Mouse (Mus musculus) T-cell, adult 2 months (primary cell): ENCODE results near the gene Olfr633.
"Not testable (repeated sequence)": the region's sequence is repeated elsewhere in the genome, so short reads cannot be mapped to it uniquely, and the experiment has no call there.

ENCODE experiments used
- DNase-seq: peaks from one replicate; pipeline ENCODE4 v3.0.0; 2022; ENCODE audit warnings: low spot score

Gene Olfr633

DNA sequence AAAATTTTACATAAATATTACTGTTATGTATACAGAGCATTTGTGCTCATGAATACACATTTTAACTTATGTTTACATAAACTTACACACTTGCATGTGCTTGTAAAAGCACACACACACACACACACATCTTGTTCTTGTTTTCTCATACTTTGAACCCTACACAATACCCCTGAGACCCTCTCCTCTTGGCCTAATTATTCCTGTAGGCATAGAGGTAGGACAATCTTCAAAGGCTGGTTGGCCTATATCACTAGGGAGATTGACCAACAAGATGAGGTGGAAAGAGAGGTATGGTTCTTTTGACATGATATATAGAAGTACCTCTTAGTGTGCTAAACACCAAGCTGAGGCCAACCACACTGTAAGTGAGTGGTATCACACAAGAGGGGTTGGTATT is at the start of gene Olfr633:
Gene Olfr633 (plus strand): TSS at position 301 of the 400 bp plus-strand sequence.
- no peak for DNase-seq

DNA sequence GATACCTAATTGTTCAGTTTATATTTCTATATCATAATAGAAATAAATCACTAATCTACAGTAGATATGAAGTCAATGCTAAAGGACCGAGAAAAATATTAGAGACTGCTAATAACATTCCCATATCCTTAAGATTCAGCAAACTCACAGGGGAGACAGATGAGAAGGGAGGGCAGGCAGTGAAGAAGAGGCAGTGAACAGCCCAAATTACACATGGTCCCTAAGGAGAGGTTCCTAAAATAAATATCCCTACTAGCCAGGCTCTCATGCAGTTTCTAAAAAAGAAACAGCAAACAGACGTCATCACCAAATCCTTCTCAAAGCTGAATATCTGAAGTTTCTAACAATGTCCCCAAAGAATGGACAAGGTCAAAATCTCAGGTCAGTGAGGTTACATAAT is 41.0 kb upstream of the Olfr633 start, which contains the start of gene Olfr65:
Gene Olfr65 (plus strand): TSS at position 301 of the 400 bp plus-strand sequence.
- no peak for DNase-seq

DNA sequence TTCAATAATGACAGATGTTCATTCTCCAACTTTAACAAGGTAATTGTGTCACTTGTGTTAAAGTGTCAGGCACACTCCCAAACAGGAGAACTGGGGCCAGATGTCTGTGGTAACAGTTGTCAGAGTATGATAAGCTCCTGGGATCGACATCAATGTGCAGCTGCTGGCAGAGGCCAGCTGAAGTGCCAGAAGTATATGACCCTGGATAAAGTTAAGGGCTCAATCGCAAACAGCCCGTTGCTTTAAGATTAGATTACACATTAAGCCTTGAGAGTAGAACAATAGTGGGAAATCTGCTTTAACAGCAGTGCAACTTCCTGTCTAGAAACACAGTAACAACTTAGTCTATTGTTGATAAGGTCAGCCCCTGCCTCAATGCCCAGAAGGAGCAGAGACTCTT is 34.2 kb upstream of the Olfr633 start:
- no peak for DNase-seq

DNA sequence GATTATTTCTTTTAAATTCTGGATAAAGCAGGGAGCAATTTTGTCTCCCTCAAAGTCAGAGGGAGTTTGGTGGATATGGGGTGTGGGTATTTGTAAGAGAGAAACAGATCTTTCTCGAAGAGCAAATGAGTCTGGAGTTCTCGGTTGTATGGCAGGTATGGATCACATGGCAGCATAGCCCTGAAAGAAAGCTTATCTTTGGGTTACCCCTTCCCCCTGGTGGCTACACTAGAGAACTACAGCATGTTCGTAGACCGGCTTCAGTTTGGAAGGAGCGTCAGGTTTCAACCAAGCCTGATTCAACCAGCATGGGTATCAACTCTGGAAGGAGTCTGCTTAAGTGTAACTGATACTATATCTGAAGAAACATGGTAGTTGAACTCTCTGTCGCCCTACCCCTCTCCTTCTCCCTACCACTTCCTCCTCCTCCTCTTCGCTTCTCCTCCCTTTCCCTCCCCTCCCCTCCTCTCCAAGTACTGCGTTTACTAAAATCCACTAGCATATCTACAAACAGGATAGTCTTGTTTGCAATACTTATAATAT is 31.2 kb upstream of the Olfr633 start:
- no peak for DNase-seq

DNA sequence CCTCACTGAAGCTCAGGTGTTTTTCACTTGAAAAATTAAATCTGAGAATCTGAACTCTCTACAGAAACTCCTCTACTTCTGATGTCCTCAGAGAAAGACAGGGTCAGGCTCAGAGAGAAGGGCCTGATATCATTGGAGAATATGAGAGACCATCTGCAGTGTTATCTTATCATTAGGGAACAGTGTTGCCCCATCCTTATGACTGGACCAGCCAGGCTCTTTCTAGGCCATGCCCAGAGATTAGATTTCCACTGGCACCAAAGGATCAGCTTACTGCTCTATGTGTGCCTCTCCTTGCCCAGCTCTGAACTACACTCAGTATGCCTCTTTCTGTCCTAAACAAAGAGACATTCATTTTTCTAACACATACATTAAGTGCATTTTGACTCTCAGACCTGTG is 28.9 kb upstream of the Olfr633 start:
- DNase-seq, result no peak

DNA sequence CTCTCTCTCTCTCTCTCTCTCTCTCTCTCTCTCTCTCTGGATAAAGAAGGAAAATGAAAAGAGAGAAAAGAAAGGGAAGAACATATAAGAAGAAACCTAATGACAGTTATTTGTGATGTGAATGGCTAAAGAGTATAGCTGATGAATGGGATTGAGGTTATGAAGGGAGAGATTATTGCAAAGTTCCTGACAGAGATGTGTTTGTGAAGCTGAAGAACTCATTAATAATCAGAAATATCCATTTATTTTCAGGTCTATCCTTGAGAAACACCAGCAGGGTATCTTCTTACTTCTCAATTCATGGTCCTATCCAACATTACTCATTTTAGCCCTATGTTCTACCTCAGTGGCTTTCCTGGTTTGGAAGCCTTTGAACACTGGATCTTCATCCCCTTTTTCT is 15.7 kb upstream of the Olfr633 start, which contains the start of gene Olfr631:
Gene Olfr631 (plus strand): TSS at position 301 of the 400 bp plus-strand sequence.
- no peak for DNase-seq

DNA sequence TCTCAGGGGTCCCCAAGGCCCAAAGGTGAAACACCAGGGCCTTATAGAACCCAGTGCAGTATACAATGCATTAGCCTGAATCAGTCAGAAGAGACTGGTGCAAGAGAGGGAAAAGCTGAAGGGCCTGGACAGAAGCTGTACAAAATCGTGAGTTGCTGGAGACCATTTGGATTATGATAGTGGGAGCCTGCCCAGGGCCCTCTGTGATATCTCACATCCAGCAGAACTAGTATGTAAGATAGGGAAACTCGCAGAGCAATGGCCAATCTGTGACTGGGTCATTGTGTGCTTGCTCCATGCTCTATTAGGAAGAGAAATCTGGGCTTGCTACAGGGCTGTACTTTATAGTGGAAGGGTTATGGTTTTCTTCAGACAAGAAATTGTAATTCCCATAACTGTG is 10.0 kb upstream of the Olfr633 start, which contains the start of gene Olfr632:
Gene Olfr632 (plus strand): TSS at position 84 of the 400 bp plus-strand sequence.
- no peak for DNase-seq

DNA sequence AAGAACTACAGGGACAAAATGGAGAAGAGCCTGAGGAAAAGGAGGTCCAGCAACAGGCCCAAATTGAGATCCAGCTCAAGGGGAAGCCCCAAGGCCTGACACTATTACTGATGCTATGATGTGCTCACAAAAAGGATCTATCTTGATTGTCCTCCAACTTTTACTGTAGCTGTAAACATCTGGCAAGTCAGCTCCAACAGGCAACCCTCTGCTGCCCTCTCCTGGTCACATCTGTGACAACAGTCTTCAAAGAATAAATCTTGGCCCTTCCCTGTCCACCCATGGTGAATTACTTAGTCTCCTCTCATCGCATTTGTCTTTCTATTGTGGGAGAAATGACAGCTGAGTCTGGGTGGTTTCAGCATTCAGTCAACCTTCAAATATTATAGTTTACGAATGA is 1.5 kb upstream of the Olfr633 start:
- DNase-seq, result peak; percentile 6

DNA sequence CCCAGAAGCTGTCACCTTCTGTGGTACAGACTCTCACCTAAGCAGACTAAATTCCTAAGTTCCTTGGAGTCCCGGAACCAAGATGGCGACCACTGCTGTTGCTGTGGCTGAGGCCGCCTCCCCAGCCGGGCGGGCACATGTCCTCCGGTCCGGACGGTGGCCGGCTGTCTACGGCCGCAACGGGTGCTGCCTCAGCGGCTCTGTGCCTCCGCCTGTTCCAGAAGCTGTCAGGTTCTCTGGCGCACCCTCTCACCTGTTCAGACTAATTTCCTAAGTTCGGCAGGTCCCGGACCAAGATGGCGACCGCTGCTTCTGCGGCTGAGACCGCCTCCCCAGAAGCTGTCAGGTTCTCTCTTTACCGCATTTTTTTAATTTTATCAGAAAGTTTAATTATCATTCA is 22.6 kb downstream of the Olfr633 start:
- DNase-seq, result not testable (repeated sequence)

DNA sequence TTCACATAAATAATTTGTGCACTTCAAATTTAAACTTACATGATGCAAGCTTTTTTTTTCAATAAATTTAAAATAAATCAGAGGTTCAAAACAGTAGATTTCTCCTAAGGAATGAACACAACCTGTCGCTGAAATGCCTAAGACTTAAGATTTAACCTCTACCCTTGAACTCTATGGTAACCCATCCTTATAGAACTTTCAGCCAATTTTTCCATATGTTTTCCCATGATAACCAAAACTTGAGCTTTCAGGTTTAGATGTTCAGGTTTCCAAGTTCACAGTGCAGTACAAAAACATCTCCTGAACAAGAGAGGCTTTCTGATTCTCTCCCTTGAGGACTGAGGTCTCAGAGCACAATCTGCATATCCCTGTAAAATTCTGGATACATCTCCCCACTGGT is 26.6 kb downstream of the Olfr633 start, which contains the start of gene Olfr635:
Gene Olfr635 (plus strand): TSS at position 301 of the 400 bp plus-strand sequence.
- no peak for DNase-seq

DNA sequence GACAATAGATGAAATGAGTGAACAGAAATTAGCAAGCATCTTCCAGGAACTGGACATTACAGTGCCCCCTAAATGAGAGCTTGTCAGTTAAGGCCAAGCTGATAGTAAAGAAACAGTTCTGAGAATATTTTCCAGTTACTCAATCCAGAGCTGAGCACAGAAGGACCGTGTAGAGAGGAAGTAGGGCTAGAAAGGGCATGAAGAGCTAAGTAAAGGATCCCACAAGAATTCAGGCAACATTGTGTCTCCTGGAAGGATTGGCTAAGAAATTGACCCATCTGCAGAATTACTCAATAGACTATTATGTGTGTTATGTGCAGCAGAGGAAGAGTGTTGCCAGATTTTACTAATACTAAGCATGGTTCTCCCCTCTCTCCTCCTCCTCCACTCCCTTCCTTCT is 27.5 kb downstream of the Olfr633 start:
- no peak for DNase-seq

DNA sequence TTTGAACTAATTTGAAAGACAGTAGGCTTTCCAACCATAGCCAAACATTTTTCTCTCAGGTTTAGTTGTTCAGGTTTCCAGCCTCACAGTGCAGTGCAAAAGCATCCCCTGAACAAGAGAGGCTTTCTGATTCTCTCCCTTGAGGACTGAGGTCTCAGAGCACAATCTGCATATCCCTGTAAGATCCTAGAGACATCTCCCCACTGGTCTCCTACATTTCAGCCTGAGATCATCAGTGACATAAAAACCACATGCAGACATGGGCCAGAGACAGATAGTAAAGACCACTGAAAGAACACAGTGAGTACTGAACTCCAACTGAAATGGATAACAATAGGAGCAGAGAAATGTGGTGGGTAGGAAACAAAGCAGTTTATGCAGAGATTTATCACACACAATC is 54.2 kb downstream of the Olfr633 start, which contains the start of gene Olfr638:
Gene Olfr638 (plus strand): TSS at position 301 of the 400 bp plus-strand sequence.
- no peak for DNase-seq
